Comparison of ENCODE assay signal across 9 mouse cellular contexts in the genomic region with DNA sequence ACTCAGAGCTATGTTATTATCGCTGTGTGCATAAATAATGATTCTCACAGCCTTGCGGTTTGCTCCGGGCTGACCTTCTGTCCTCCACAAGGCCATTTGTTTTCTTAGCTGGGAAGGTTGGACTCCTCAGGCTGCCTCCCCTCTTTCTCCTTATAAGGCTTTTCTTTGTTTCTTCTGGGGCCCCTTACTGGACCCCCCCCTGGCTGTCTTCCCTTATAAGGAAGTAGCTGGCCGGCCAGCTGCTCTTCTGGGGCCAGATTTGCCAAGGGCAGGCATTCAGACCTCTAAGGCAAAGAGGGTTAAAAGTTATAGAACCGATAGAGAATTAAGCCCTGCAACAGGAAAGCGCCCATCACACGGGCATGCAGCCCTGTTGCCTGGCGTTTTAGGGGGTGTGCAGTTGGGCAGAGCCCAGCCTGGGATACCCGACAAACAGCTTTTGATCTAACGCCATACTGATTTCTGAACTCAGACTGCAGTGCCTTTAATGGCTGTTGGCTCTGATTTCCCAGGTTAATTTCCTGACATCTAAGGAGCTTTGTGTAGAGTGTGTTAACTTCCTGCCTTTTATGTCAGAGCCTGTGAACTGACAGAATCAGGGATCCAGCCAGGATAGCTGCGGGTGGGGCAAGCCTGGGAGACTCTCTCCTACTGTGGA.
DNase-seq lines count a peak whose midpoint lies in the region; ATAC-seq and TF ChIP-seq lines count a peak whose summit lies in the region.
"Had no signal": no experiment of that assay in that cellular context is flagged by ENCODE, and none has a peak within 500 bp of the region (broad histone marks: within the 10 kb centered on the region; RNA-seq: fewer than 3 reads in every experiment).

No protein-coding gene starts in this region.

- no peaks in the 10 kb centered on the region for H3K9me3 ChIP-seq in hindbrain, embryonic 12.5 days (replicated peaks)
- H3K9me3 ChIP-seq in limb, embryonic 14.5 days (ENCODE audit: control insufficient read depth, low read length): no peaks in the 10 kb centered on the region
- no peaks in the 10 kb centered on the region for H3K9me3 ChIP-seq in neural tube, embryonic 14.5 days (ENCODE audit: control insufficient read depth, low read length)
- H3K9me3 ChIP-seq: megakaryocyte, embryonic 14.5 days had no signal

- H3K27me3 ChIP-seq in hindbrain, embryonic 12.5 days: no peaks in the 10 kb centered on the region
- H3K27me3 ChIP-seq in limb, embryonic 14.5 days (ENCODE audit: control insufficient read depth, insufficient read depth, low read length): no peaks in the 10 kb centered on the region
- H3K27me3 ChIP-seq in neural tube, embryonic 14.5 days (ENCODE audit: control insufficient read depth, insufficient read depth, low read length): no peaks in the 10 kb centered on the region

- peaks cover 39% of the 10 kb centered on the region for H3K4me1 ChIP-seq in hindbrain, embryonic 12.5 days
- H3K4me1 ChIP-seq in limb, embryonic 14.5 days (ENCODE audit: control insufficient read depth, insufficient read depth, low read length): peaks cover 57% of the 10 kb centered on the region
- H3K4me1 ChIP-seq in neural tube, embryonic 14.5 days (ENCODE audit: control insufficient read depth, insufficient read depth, low read length): peaks cover 28% of the 10 kb centered on the region; the same call in 1 of the 2 replicates

- H3K4me3 ChIP-seq in hindbrain, embryonic 12.5 days: no peak overlapping the region
- H3K4me3 ChIP-seq in limb, embryonic 14.5 days (replicated peaks; ENCODE audit: low read length): no peak overlapping the region
- H3K4me3 ChIP-seq in neural tube, embryonic 14.5 days (ENCODE audit: low read depth, low read length): no peak overlapping the region
- H3K4me3 ChIP-seq: megakaryocyte, embryonic 14.5 days had no signal

- TF ChIP-seq POLR2A in limb, embryonic 14.5 days (IDR thresholded peaks at IDR 0.05; ENCODE audit: borderline replicate concordance, extremely low read depth, insufficient read depth, insufficient read length): no peak

- peak overlapping the region; percentile 21; the same call in 1 of the 2 replicates for H3K4me2 ChIP-seq in hindbrain, embryonic 12.5 days (replicated peaks)
- H3K4me2 ChIP-seq in limb, embryonic 14.5 days (replicated peaks; ENCODE audit: low read depth, low read length, severe bottlenecking): peak overlapping the region; percentile 26
- no peak overlapping the region; the same call in 1 of the 2 replicates for H3K4me2 ChIP-seq in neural tube, embryonic 14.5 days (ENCODE audit: low read depth, low read length)

- 3% methylated on average over 11 of the region's 11 CpGs for WGBS in hindbrain, embryonic 12.5 days
- 5% methylated on average over 11 of the region's 11 CpGs for WGBS in limb, embryonic 14.5 days
- 6% methylated on average over 11 of the region's 11 CpGs for WGBS in neural tube, embryonic 14.5 days

- H3K9ac ChIP-seq in hindbrain, embryonic 12.5 days: no peak overlapping the region
- H3K9ac ChIP-seq in limb, embryonic 14.5 days (ENCODE audit: low read depth, low read length, severe bottlenecking): peak overlapping the region; percentile 16; the same call in 1 of the 2 replicates
- H3K9ac ChIP-seq in neural tube, embryonic 14.5 days (replicated peaks; ENCODE audit: low read depth, low read length): no peak overlapping the region

- ATAC-seq in hindbrain, embryonic 12.5 days (ENCODE audit: low FRiP score): peak; percentile 15; the same call in 1 of the 2 replicates
- ATAC-seq in limb, embryonic 14.5 days (ENCODE audit: low FRiP score, low read depth): peak; percentile 62
- peak; percentile 41 for ATAC-seq in neural tube, embryonic 14.5 days (ENCODE audit: low read depth)

- H3K36me3 ChIP-seq in hindbrain, embryonic 12.5 days: no peaks in the 10 kb centered on the region
- no peaks in the 10 kb centered on the region for H3K36me3 ChIP-seq in limb, embryonic 14.5 days (ENCODE audit: control insufficient read depth, insufficient read depth, low read length)
- H3K36me3 ChIP-seq in neural tube, embryonic 14.5 days (ENCODE audit: control insufficient read depth, insufficient read depth, low read length): no peaks in the 10 kb centered on the region

- H3K27ac ChIP-seq in hindbrain, embryonic 12.5 days: peak overlapping the region; percentile 24
- peak overlapping the region; percentile 74 for H3K27ac ChIP-seq in limb, embryonic 14.5 days (replicated peaks; ENCODE audit: low read depth, low read length)
- H3K27ac ChIP-seq in neural tube, embryonic 14.5 days (ENCODE audit: low read depth, low read length): peak overlapping the region; percentile 40; the same call in 1 of the 2 replicates

- peak; percentile 24 for DNase-seq in ZHBTc4 (ENCODE audit: low read depth, low spot score)
- DNase-seq in embryo, embryonic 9.5 days (ENCODE audit: extremely low spot score): peak; percentile 79
- DNase-seq in limb, embryonic 14.5 days (ENCODE audit: low spot score): peak; percentile 68
- DNase-seq in spleen, postnatal 4 days (ENCODE audit: low spot score in 2 of 2): no peak
- no peak for DNase-seq in urinary bladder, adult 18-20 months (ENCODE audit: low spot score in 2 of 2)
- DNase-seq in thymus, postnatal 14 days: no peak

Comparison
In these comparisons a context has a peak if more than half of its experiments do, and no peak if none do; other contexts are left out.
1. DNase-seq: peak in ZHBTc4 (single experiment), embryo, embryonic 9.5 days (single experiment) and limb, embryonic 14.5 days (single experiment); none in spleen, postnatal 4 days (0 of 2), urinary bladder, adult 18-20 months (0 of 2) and thymus, postnatal 14 days (single experiment).
2. H3K27ac ChIP-seq: peak in every context shown above with its lines; median percentile 74 in limb, embryonic 14.5 days; 40 in neural tube, embryonic 14.5 days; 24 in hindbrain, embryonic 12.5 days.
3. Peak in every context shown above with its lines, with median percentiles within 50 percentile points of each other: ATAC-seq.